Mouse (Mus musculus): ENCODE data around the gene Msn.
A peak's percentile ranks its signal among the peaks of the same experiment; 100 is the strongest.

Msn gene

DNA sequence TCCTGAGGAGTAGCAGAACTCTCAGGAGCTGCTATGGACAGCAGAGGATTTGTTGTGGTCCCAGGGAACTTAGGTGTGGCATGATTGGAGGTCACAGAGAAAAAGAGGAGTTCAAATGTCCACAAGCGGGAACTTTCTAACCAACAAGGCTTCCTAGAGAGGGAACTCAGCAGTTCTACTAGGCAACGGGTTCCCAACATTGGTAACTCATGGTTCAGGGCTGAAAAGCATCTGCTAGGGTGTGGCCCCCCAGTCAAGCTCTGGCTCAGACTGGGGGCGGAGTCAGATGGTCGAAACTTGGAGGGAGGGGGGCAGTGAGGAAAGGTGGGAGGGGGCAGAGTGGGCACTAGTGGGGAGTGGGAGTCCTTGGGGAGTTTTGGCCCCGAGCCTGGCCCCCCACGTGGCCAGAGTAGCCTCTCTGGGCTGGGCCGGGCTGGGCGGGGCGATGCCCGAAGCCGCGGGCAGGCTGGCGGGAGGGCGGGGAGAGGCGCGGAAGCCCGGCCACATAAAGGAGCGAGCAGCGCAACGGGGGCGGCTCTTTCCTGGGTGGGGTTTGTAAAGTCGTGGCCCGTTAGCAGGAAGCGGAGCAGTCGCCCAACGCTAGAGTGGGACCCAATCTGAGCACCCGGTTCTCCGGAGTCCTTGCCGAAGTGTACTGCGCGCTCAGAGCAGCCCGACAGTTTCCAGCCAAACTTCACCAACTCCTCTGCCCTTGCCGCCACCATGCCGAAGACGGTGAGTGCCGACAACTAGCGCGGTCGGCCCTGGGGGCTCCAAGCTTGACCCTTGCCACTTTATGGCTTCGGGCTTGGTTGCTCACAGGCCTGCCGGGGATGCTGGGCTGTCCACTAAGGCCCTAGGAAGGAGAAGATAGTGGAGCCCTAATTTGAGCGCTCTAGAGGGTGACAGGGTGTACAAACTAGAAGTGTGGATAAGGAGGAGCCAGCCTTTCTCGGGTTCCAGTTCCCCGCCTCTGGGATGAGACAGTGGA, at the start of gene Msn:
Gene Msn, plus strand, starts transcription at position 534 of the 991 bp plus-strand sequence.
- peak; percentile 7 to 13 for DNase-seq (ENCODE audit: low spot score in 2 of 2)

DNA sequence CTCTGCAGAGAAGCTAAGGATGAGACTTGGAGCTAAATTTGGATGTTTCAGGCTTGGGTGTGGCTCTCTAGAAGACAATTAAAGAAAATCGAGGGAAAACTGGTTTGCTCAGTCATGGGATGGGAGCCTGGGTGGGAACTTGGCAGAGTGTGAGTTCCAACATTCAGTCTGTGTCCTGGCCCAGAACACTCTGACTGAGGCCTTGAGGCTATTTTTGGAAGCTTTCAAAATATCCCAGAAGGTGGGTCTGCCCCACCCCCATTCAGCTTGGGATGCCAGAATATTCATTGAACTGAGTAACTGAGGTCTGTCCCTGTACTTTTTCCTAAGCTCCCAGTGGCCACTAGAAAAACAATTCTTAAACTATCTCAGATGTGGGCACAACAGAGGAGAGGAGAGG, 43.0 kb upstream of the Msn start:
- no peak for DNase-seq (ENCODE audit: low spot score in 2 of 2)

DNA sequence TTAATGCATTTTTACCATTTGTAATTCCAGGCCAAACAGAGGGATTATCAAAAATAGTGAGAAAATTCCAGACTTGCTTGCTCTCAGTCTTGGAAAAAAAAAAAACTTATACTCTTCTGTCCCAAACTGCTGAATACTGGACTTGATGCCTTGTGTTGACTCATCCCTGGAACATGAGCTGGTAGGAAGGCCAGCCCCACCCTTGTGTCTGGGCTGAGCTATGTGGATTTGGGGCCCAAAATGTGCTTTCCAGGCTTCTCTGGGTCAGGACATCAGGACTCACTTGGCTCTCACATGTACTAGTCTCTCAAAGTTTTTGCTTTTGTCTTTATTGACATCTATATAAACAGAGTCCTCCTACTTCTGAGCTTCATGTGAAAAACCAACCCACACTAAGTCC, 18.1 kb upstream of the Msn start:
- DNase-seq (ENCODE audit: low spot score in 2 of 2), result no peak

DNA sequence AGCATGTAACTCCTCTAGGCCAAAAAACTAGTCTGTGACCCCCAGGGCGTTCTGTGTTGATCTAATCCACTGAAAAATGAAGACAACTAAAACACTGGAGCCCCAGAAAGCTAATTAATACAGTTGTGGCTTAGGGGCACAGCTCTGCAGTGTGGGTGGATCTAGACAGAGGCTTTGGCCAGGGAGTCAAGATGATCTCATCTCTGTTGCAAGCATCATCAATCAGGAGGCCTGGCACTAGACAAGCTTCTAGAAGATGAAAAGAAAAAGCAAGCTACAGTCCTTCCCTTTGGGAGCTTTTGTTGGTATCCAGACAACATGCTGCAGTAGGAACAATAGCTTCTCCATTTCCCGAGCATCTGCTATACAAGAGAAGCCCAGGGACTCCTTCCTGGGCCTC, 9.6 kb upstream of the Msn start:
- DNase-seq (ENCODE audit: low spot score in 2 of 2), result no peak

DNA sequence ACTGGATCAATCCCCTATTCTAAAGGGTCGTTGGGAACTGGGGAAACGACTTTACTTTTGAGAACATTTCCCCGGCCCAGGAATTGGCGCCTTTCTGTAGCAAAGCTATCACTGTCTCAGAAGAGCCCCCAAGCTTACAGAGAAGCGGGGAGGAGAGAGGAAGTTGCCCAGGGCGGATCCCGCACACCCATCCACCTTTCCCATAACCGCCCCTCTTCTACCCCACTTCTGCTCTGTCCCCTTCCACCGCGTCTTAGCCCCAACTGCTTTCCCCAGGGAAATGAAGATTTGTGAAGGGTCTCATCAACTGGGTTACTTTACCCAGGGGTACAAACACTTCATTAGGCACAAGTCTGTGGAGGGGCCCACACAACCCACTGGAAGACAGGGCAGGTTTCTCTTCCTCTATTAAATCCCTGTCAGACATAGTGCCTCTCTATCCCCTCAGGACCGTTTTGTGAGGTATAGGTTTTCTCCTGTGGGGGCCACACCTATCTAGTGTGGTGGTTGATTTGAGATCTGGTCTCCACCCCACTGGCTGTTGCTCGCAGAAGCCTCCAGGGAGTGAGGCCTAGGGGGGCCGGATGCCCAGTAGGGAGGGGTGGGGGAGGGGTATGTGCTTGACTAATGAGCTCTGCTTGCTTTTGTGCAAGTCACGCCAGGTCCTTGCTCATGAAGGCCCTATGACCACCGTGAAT, 820 bp downstream of the Msn start:
- no peak for DNase-seq (ENCODE audit: low spot score in 2 of 2)

DNA sequence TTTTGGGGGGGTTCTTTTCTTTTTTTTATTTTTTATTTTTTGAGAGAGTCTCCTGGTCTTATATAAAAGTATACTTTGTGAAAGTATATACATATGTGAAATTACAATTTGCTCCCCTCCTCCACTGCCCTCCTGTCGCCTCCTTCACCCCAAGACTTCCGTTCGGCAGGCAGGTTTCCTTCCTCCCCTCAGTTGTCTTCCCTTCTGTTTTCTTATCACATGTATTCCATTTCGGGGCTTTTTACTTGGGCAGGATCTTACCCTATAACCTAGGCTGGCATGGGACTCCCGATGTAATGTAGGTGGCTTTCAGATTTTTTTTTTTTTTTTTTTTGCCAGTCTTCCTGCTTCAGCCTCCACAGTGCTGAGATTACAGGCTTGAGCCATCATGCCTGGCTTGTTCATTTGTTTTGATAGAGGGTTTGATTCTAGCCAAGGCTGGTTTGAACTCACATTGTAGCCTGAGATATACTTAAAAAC, 1.7 kb downstream of the Msn start:
- no peak for DNase-seq (ENCODE audit: low spot score in 2 of 2)

DNA sequence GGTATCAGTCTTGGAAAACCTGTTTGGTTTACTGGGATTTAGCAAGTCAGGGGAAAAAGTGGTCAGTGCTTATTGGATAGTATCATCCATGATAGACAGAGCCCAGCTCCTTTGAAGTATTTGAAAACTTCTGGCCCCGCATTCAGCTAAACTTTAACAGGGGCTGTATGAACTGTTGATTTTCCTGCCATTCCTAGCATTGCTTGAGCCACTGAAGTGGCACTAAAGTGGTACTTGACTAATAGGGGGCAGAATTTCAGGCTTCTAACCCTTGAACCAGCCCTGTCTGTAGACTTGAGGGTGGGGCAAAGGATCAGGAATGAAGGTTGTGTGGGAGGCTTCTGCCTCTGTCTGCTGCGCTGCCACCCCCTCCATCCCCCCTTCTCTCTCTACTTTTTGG, 3.2 kb downstream of the Msn start:
- DNase-seq (ENCODE audit: low spot score in 2 of 2), result no peak

DNA sequence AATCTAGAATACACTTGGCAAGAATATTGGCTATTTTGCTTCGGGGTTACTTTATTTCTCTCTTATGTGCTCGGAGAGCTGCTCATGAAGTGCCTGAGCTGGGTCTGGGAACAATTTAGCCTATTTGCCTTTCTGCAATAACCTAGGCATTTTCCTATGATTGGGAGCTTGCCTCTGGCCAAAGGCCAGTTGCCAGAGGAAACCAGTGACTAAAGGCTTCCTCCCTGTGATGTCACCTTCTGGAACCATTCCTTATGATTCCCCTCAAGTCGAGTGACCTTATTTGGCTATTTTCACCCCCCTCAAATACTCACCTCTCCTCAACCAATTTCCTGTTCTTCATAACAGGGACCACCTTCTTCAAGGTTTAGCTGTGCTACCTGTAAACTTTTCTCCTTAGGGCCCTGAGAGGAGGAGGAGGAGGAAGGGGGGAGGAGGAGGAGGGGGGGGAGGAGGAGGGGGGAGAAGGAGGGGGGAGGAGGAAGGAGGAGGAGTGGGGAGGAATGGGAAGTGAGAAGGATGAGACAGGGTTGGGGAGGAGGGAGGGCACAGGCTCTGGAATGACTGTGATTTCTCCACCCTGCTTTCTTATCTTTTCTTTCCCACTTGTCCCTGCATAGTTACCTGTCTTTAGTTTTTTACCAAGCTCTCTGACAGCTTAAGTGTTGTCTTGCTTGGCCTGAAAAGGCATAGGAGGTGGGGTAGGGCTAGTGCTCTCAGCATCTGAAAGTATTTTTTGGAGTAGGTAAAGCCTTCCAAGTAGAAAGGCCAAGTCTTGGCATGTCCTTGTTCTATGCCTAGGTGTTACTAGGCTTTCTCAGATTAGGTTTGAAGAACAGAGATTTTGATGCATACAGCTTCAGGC, 11.8 kb downstream of the Msn start:
- no peak for DNase-seq (ENCODE audit: low spot score in 2 of 2)

DNA sequence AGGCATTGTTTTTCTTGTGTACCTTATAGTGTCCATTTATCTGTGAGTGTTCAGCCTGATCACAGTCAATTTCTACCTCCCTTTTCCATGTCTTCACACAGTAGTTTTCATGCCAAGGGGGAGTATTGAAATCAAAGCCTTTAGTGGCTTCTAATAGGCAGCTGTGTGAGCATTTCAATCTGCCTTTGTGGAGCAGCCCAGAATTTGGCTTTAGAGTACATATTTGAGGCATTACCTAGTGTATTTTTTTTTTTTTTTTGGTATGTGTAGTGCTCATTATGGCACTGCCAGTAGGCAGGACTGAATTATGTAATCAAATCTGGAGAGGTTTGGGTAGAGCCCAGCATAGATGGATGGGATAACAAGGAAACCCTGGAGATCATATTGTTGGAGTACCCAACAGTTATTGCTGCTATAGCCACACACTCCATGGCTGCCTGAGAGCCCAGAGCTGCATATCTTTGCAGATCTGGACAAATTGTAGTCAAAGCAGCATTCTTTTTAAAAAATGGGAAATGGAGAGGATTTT, 17.3 kb downstream of the Msn start:
- no peak for DNase-seq (ENCODE audit: low spot score in 2 of 2)

DNA sequence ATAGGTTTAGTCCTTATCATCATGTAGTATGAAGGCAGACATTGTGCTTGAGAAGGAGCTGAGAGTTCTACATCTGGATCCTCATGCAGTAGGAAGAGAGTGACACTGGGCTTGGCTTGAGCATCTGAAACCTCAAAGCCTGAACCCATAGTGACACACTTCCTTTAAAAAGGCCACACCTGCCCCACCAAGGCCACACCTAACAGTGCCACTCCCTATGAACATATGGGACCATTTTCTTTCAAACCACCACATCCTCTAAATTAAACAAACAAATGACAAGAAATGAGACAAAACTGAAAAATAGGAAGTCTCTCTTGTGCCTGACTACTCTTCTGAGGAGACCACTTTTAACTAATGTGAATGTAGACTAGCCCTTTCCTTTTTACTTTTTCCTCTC, 19.7 kb downstream of the Msn start:
- DNase-seq (ENCODE audit: low spot score in 2 of 2), result no peak

DNA sequence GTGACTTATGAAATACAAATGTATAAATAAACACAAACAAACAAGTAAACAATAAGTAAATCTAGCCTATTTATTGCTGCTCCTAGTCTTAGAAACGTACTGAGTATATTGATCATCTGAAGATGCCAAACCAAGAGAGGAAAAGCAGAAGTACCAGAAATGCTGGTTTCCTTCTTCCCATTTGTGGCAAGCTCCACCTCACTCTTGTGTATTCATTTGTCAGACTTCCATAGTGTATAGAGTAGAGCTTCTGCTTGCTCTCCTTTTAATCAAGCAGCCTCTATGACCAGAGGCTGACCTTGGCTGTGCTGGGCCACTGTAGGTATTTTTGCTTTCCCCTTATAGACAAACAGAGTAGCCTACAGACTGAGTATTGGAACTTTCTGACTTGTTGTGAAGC, 21.5 kb downstream of the Msn start:
- DNase-seq (ENCODE audit: low spot score in 2 of 2), result no peak

DNA sequence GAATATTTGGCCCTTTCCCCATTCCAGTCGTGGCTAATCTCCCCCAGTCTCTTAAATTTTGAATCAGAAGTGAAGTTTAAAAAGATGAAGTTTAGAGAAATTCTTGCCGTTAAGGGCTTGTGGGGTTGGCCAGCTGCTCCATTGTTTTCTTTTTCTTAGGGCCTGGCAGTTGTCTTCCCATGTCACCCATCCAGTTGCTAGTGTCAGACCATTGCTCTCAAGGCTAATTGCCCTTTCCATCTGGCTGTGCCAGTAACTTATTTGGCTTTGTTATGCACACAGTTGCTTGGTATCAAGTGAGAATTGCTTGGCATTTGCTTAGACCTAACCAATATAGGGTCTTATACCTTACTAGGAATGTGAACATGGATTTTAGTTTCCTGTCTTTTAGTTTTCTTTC, 24.2 kb downstream of the Msn start:
- DNase-seq (ENCODE audit: low spot score in 2 of 2), result no peak

DNA sequence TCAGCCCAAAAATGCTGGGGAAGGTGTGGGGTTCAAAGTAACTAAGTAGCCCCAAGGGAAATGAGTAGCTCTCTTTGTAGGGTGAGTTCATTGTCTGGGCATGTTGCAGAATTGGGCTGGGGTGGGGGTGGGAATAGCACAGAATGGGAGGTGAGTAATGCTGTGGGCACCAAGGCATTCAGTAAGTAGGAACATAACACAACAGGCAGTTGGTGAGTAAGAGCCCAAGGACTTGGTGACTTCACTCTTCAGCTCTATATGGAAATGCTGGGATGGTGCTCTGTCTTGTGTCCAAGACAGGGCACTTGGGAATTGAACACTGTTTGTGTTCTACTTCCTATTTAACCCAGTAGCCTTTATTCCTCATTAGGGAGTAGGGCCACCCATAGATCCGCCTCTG, 26.1 kb downstream of the Msn start:
- DNase-seq (ENCODE audit: low spot score in 2 of 2), result no peak

DNA sequence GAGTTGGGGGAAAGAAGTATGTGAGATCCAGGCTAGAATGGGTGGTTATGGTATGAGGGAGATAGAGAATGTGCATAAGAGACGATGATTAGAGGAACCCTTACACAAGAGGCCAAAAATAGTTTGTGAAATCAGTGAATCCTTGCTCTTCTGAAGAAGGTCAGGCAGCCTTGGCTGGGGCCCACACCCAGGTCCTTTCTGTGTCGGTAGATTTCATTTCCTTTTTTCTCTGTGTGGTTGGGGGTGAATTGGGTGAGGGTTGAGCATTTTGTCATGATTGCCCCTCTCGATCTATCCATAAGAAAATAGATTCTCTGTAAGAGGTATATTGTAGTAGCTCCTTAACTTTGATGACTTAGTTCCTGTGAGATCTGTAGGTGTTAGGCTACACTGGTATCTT, 31.0 kb downstream of the Msn start:
- DNase-seq (ENCODE audit: low spot score in 2 of 2), result no peak

DNA sequence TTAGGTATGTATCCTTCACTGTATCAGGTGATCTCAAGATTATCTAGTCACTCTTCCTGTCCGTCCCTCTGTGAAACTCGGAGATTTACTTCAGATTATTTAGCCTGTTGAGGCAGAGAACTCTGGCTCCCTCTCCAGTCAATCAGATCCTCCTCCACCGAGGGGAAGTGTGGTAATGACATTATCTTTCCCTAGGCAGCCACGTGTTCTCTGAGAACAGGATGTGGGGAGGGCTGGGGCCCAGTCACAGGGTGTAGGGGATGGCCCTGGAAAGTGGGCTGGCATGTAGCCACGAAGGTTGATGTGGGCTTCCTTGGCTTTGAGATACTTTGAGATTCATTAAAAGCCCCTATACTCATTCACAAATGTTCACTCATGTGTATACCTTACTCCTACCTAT, 34.3 kb downstream of the Msn start:
- DNase-seq (ENCODE audit: low spot score in 2 of 2), result peak; percentile 6 to 16

DNA sequence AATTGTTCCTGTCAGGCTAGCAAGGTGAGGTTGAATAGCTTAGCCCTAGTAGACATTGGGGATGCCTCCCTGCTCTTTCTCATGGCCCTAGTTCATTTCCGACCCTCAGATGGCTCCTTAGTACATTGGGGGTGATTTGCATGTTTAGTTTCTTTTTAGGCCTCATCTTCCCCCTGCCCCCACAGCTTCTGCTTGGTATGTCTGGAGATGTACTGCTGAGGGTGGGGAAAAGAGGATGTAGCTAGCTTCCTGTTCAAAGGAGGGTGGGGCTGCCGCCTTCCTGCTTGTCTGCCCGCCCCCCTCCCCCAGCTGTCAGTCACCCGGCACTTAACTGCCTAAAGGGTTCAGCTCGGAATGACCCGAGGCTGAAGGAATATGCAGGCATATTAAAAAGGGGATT, 34.8 kb downstream of the Msn start:
- peak in 1 of 2 experiments; percentile 5 for DNase-seq (ENCODE audit: low spot score in 2 of 2)

DNA sequence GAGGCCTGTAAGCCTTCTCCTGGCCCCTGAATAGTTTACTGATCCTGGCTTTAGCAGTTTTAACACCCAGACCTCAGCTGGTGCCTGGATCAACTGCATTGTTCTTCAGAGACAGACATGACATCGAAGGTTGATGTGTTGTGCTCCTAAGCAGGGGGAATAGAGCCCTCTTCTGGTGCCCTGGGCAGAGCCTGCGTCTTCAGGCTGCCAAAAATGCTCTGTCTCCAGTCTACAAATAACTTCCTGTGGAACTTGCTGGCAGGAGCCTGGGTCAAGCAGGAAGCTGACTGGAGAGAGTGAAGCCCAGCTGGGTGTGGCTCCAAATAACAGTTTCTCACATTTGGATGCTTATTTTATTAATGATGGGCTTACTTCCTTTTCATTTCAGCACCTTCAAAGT, 37.4 kb downstream of the Msn start:
- peak; percentile 7 to 8 for DNase-seq (ENCODE audit: low spot score in 2 of 2)

DNA sequence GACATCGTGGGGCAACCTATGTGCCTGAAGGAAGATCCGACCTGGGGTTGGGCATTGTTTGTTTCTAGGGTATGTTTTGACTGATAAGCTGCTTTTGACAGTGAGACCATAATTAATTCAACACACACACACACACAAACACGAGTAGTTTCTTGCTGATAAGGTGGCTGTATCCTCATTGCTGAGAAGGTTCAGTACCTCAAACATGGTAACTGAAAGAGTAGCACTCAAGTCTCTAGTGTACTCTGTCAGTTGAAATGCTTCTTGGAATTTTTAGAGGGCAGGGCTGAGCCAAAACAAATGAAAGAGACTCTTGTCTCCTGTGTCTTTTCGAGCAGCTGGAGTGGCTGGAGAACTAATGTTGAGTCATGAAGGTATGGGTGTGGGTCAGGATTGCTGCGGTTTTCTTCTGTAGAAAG, 38.4 kb downstream of the Msn start:
- DNase-seq (ENCODE audit: low spot score in 2 of 2), result no peak

DNA sequence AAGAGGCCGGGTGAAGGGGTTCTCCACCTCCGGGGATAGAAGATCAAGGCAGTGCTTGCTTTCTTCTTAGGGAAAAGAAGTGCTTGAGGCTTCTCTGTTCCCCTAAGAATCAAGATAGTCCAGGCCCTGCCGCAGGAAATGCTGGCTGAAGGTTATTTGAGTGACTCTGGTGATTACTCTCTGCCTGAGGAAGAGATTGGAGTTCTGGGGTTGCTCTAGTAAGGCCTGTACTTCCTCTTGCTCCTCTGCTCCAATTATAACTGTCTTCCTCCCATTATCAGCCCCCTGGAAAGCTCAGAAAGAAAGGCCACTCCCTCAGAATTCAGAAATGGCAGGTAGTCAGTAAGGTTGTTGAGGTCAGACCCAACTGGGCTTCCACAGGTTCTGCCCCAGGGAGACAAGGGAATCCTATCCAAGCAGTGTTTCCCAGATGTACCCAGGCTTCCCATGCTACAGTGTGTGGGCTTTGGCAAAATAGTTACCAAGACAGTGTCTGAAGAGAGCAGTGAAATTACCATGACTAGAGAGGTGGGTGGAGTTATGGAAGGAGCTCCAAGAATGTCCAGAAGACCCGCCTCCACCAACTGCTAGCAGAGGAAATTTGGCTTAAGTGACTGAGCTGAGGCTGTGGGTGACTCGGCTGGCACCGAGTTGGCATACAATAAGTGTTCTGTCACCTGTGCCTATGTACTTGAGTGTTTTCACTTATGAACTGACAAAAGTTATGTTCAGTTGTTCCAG, 39.2 kb downstream of the Msn start:
- DNase-seq (ENCODE audit: low spot score in 2 of 2), result no peak

DNA sequence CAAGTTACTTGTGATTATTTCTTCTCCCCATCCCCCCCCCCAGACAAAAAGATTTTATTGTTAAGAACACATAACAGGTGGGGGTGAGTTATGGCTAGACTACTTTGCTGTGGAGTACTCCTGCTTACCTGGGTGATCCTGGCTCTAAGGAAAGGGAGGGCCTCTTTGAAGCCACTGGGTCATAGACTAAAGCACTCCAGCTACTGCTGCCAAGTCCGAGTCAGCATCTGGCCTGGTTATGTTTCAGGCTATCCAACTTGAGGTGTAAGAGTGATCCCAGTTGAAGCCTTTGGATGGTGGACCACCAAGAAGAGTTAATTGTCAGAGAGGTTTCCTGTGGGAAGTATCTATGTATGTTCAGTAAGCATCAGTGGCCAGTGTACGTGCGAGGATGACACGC, 39.7 kb downstream of the Msn start:
- DNase-seq (ENCODE audit: low spot score in 2 of 2), result no peak

DNA sequence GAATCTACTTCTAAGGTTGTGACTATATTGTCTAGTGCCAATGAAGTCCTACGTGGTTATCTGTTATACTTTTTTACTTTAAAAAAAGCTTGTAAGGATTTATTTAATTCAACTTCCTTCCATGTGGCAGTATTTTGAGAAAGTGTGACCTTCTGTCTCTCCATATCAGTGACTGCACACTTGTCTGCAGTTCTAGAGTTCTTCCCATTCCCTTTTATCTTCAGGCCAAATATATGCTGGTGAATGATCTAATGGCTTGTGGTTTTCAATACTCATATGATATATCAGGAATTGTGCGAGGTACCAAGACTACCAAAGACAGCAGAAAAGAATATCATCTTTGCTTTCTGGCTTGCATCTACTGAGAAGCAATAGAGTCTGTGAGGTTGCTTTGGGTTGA, 43.4 kb downstream of the Msn start:
- no peak for DNase-seq (ENCODE audit: low spot score in 2 of 2)

Data from frontal cortex, postnatal 10 days (tissue).